Mouse (Mus musculus) embryo, embryonic 10 days (tissue): ENCODE data around the gene Kif5a.

ENCODE experiments used
- DNase-seq: peaks from one replicate; pipeline ENCODE4 v3.0.0-alpha.2; 2015; ENCODE audit warnings: low spot score

Kif5a gene

DNA sequence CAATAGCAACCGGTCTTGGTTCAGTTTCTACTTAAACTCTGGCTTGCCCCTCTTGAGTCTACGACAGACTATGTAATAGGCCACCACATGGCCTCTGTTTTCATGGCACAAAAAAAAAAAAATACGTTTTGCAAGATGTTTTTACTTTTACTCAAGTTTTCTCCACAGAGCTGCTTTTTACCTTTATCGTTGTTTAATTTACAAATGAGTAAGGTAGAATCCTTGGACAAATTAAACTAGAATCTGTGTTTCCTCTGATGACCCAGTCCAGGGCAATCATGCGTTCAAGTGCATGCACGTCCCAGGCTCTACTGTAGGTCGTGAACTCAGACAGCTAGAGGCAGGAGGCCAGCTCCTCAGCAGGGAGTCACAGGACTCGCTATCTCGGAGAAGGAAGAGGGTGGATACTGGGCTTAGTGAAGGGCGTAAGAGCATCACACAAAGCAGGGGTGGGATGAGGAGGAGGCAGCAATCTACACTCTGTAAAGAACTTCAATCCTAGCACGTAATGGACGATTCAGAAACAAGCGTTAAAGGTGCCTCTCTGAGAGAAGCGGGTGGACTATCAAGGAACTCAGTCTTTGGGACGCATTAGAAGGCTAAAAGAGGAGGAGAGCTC, 26.5 kb upstream of the Kif5a start:
- DNase-seq: peak; percentile 63

DNA sequence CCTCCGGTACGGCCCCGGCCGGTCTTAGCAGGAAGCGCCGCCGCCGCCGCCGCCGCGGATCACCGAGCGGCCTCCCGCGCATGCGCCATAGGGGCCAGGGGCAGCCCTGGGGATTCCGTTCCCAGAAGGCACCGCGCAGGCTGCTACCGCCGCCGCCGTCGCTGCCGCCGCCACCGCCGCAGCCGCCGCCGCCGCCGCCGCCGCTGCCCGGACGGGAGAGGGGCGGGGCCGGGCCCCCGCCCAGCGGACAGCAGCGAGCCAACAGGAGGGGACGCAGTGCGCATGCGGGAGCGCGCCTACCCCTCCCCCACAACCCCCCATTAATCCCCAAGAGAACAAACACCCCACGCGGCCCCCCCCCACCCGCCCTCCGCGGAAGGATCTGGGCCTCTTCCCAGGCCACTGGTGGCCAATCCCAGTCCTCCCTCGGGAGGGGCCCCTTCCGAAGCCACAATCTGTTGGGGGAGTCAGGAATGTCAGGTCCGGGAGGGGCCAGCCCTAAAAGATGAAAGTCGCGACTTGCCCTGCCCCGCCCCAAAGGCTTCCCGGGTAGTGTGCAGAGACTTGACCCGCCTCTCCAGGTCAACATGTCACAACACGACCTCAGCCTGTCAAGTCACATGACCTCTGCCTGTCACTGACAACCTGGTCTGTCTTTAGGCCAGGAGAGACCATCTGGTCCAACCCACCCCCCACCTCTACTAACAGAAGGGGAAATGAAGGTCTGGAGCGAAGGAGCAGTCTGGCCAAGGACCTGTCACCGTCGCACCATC, 25.8 kb upstream of the Kif5a start, which contains the start of gene Mbd6:
Gene Mbd6, minus strand, starts transcription at position 219 of the 773 bp plus-strand sequence.
- peak; percentile 91 for DNase-seq

DNA sequence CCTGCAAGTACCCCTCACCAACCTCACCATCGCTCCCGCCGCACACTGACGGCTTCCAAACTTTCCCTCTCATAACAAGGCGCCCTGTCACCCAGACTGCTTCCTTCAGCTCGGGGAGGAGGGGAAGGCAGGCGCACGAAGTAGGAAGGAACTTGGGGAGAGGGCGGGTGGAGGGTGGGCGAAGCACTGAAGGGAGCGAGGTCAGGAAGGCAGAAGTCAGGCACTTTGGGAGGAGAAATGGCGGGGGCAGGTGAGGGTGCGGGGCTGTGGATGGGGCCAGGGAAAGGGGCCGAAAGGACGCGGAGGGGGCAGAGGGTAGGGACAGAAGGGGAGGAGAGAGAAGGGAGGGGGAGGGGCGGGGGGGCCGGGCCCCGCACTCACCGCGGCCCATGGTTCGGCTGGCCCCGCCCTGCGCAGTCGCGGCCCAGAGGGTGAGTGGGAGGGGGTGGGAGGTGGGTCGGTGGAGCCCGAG, 25.2 kb upstream of the Kif5a start:
- peak; percentile 71 for DNase-seq

DNA sequence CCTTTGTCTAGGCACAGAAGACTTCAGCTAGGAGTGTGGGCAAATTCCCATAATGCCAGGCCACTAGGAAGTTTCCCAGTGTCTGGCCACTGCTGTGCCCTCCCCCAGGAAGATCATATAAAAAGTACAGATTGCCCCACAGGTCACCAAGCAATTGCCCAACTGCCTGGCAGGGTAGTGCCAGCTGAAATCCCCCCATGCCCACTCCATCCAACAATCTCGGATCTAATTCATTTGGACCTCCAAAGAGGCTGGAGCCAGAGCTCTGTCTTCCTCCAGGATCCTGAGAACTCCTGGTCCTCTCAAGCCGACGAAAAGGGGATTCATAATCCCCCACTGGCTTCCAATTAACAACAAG, 24.8 kb upstream of the Kif5a start:
- DNase-seq: no peak

DNA sequence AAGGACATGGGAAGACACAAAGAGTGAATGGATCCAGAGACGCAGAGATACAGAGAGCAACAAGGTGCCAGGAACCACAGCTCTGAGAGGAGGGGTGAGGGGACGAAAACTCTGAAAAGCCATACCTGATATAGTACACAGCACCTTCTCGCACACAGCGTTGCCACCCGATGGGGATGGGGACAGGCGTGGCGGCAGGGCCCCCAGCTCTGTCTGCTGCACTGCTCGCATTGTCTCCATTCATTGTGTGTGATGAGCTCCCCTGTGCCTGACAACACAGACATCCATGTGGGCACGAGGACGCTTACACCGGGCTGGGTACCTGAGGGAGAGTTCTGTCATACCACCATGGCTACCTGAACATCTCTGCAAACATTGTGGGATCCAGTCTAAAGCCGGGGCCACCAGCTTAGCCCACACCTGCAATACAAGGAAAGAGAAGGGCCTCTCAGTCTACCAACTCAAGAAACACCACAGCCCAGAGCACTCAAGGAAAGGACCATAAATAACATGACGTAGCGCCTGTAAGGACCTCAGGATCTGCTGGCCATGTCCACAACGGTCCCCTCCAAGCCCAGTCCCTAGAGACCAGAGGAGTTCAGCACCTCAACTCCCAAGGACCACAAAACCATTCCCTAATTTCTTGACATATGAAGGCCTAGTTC, 24.3 kb upstream of the Kif5a start:
- no peak for DNase-seq

DNA sequence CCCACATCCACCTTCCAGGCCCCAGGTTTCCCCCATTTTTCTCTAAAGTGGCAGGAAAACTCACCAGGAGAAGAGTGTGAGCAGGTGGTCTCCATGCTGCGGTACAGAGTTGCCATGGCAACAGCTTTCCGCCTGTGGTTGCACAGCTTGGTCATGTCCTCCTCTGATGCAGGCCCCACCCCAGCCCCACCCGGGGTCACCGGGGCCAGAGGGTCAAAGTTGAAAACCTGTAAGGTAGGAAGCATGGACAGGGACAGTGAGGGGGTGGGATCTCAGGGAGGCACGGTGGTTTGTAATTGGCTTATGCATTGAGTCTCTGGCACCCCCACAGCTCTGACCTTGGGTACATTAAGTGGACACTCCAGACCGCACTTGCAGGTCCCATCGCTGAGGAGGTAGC, 23.6 kb upstream of the Kif5a start:
- DNase-seq: peak; percentile 31

DNA sequence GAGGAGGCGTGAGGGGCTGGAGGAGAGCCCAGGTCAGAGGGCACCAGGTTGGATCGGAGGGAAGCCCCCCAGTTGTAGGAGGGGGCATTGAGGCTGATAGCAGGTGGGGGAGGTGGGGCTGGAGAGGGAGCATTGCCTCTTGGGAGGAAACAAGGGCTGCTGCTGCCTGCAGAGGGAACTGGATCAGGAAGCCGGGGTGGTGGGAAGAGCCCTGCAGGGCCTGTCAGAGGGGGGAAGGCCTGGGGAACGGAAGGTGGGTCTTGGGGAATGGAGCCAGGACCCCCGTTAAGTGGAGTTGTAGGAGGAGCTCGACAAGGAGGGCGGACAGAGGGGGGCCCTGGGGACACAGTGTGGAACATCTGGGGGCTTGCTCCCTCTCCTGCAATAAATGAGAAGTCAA, 23.0 kb upstream of the Kif5a start:
- DNase-seq: no peak

DNA sequence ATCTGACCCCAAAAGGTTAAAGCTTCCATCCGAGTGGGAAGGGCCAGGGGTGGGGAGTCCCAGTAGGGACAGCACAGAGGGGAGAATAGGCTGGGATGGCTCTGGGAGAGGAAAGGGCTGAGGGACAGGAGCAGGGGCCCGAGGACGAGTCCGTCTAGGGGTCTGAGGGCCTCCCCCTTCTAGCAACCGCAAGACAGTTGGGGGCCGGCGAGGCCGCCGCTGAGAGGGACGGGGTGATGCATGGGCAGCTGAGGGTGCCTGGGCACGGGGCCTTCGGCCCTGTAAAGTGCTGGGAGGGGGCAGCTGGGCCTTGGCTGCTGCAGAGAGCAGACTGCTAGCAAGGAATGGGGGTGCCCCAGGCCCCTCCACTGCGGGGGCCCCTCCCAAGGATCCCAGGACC, 22.5 kb upstream of the Kif5a start:
- no peak for DNase-seq

DNA sequence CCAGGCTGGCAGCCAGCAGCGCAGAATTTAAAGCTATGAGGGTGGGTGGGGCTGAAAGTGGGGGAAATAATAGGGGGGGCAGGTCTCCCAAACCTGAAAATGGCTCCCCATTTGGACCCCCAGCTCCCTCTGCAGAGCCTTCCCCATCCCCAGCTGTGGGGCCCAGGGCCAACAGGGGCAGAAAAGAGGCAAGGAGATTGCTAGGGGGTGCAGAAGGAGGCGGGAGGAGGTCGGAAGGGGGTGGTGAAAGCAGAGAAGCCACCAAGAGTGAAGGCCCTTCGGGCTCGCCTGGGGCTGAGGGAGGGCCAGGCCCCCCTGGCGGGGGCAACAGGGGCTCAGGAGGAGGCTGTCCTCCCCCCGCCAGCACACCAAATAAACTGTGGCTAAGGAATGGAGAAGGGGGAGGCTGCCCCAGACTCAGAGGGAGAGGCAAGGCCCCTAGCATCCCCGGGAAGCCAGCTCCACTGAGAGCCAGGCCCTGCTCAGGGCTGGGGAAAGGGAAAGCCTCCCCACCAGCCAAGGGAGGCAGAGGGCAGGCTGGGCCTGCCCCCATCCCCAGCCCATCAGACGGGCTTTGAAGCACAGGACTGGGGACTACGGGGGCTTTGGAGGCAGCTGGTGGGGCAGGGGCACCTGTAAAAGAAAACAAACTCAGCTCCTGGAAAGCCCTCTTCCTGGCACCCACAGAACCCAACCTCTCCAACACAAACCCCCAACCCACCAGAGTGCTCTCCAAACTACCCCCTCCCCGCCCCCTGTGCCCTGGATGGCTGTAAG, 21.8 kb upstream of the Kif5a start:
- DNase-seq: no peak

DNA sequence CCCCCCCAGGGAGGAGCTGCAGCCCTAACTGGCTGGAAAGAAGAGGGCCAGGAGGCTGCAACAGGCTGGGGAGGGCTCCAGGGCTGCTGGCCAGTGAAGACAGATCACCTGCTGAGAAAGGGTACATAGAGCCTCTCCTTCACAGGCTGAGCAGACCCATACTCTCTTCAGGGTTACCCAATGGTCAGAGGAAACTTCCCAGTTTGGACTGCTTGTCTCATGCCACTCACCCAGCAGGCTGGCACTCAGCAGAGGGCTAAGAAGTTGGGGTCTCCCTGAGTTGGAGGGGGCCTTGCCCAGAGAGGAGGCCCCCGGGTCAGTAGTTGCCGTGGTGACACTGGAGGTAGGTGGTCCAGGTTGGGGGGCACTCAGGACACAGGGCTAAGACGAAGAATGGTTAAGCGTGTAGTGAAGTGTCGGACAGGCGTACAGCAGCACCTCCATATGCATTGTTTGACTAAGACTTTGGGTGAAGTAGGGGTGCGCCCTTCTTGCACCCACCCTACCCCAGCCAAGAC, 21.0 kb upstream of the Kif5a start:
- DNase-seq: no peak

DNA sequence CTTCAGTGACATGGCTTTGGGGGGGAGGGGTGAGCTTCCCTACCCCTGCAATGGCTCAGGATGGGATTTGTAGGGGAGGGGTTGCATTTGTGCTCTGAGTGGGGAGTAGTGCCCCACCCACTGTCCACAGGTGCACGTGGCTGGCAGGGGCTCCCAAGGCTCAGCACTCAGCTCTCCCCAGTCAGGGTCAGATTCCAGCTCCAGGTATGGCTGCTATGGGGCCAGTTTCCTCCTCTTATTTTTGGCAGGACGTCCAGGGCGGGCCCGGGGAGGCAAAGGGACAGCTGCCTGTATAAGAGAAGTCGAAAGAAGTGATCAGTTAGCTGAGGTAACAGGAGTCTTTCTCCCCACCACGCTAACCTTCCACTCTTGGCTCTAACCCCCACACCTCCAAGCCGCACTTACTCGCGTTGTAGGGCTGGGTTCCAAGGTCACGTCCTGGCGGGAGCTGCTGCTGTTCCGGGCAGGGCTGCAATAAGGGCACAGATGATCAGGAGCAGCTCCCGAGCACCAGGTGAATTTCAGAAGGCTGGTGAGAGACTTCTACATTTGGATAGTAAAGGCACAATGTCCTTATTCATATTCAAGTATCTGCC, 19.6 kb upstream of the Kif5a start:
- DNase-seq: no peak

DNA sequence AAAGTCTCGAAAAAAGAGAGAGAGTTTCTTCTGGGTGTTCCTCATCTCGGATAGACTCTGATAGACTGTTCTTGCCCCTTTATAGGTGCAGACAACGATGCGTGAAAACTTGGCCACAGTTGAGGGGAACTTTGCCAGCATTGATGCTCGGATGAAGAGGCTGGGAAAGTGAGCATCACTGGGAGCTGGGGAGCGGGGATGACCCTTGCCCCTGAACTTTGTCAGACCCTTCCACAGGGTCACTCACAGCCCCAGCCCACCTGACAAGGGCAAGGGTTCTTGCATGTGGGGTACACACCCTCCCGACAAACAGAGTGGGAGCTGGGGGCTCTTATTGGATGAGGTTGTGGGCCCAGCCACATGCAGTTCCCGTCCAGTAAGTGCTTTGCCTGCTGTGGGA, 18.2 kb upstream of the Kif5a start:
- DNase-seq: no peak

DNA sequence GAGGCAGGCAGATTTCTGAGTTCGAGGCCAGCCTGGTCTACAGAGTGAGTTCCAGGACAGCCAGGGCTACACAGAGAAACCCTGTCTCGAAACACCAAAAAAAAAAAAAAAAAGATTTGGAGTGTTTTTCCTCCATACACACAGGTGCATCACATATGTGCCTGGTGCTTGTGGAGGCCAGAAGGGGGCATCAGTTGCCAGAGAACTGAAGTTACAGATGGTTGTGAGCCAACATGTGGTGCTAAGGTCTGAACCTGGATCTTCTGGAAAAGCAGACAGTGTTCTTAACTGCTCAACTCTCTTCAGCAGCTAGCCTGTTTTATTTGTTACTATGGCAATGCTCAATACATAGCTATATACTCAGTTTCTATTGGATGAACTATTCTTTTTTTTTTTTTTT, 16.6 kb upstream of the Kif5a start:
- no peak for DNase-seq

DNA sequence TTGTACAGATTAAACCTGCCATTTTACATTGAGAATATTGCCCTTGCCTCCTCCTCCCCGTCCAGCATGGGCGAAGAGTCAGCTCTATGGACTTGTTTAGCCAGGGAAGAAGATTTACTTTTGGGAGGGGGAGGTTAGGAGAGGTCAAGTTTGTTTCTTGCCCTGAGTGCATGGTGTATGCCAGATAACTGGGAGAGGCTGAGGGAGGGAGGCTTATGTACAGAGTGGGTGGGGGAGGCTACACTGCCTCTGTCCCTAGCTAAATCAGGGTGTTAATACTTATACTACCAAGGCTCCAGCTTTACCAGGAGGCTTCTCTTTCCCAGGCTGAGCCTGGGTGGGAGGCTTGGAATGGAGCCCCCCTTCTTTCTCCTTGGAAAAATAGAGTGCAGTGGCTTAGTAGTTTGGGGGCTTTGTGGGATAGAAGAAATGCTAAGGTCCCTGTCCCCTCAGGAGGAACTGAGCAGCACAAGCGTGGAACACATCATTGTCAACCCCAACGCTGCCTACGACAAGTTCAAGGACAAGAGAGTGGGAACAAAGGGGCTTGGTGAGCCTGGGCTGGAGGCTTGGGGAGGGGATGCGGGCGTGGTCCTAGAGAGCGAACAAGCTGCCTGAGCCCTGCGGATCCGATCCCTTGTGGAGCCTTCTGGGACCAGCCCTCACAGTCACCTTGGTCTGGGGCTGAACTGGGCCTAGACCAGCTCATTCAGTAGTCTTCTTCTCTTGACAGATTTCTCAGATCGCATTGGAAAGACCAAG, 11.3 kb upstream of the Kif5a start:
- no peak for DNase-seq

DNA sequence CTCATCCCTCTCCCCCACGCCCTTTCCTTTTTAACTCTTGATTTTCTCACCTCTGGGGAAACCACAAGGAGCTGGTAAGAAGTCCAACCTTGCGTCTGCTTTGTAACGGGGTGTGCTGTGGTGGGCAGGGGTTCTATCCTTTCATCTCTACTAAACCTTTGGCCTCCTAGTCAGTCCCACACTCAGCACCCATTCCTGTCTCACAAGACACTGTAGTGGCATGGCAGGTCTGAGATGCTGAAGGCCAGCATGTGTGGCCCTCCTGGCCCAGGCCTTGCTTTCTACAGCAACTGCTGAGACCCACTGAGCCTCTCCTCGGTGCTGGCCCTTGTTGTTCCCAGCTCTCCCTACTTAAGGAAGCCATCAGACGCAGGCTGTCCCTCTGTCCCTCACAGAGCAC, 9.2 kb upstream of the Kif5a start:
- no peak for DNase-seq

DNA sequence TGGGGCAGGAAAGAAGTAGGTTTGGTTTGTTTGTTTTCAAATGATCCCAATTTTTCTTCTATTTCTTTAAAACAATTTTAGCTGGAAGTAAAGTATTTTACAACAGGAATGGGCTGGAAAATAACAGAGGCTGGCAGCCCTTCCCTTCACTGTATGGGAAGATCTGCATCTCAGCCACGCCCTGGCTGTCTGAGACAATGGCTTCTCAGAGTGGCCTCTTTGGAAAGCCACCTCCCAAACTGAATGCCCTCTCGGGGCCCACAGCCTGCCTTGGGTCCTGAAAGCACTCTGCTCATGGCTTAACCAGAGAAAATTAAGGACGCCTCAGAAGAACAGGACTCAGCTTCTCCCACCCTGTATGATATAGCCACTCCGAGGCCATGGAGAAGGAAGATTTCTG, 6.7 kb upstream of the Kif5a start:
- DNase-seq: no peak

DNA sequence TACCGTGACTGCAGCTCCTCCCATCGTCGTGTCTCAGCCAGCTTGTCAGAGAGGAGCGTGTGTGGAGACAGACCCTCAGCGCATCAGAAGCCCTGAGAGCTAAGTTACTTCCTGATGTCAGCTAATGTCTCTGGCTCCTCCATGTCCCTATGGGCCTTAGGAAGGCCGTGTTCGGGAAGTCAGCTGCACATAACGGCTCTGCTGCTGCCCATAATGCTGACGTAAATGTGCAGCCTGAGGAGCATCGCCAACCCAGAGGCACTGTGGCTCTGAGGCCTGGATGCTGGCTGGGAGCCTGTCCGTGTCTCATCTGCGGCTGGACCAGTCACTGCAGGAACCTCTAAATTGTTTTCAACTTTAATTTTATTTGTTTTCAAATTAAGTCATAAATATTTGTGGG, 5.9 kb upstream of the Kif5a start:
- DNase-seq: no peak

DNA sequence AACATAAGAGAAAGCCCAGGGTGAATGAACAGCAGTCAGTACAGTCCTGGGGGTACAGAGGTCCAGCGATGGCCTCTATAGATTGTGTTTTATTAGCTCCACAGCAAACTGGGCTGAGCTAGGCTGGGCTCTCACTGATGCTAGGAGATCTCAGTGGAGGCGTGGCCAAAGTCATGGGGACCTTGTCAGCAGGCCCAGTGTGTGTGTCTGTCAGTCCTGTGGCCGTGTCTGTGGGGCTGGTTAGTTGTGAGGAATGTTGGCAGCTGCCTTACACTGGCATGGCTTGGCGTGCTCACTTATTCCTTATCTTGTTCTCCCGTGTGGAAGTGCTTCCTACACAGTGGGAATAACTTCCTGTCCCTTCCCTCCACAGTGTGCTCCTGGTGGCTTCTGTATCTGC, 5.3 kb upstream of the Kif5a start:
- DNase-seq: no peak

DNA sequence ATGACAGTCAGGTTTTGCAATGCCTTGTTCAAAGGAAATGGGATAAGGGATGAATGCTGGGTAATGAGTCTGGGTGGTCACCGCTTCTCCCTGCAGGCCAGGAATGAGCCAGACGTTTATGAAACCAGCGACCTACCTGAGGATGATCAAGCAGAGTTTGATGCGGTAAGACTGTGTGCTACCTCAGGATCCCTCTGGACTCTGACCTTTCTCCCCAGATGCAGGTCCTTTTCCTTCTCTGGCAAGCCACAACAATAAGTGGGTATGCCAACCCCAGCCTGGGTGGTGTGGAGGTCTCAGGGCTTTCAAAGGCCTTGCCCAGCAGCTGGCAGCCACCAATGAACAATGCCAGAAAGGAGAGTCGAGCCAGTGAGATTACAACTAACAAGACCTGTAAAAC, 4.2 kb upstream of the Kif5a start:
- DNase-seq: no peak

DNA sequence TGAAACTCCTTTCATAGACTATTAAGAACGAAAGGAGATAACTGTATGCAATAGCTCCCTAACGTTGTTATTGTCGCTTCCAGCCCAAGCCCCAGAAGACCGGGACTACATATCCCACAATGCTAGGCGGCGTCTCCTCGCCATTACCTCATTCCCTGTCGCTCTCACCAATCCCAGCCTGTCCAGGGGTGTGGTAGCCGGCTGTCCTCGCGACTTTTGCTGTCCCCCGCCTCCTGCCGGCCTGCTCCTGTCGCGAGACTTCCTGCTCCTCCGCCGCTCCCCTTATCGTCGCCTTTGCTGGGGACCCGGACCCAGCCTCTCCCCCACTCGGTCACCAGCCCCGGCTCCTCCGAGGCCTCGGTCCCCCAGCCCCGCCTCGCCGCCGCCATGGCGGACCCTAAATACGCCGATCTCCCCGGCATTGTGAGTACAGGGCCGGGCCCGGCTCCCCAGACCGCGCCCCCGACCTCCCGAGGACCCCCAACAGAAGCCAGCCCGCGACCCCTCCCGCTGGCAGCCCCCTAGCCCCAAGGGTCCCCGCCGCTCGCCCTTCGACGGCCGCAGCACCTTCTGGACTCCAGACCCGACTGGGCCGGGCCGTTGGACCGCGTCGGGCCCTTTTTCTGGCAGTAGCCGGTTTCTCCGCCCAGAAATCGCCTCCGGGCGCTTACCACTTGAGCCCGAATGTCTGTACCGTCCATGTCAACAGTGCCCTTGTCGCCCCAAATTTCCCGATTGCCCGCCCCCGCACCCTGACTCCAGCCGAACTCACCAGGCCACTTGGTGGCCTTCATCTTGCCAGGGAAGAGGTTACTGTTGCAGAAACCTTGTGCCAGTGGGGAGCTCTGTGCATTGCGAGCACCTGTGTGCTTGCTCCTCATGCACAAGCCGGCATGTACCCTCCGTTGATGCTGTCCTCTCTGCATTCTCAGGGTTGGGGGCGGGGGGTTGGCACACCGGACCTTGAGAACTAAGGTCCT, 3.3 kb upstream of the Kif5a start, which contains the start of gene Dctn2:
Gene Dctn2, plus strand, starts transcription at position 257 of the 980 bp plus-strand sequence.
- DNase-seq: peak; percentile 98
